Mouse (Mus musculus) liver, embryonic 12.5 days (tissue): ENCODE data around the gene Pcnt. TPM values are rescaled to one million over a fixed set of nuclear protein-coding genes. Genes with fewer than 3 reads are reported as not detected.

ENCODE experiments used
- ATAC-seq: fragments of 200-750 bp; cut with Nextera tagmentation; 2 replicates; pipeline ENCODE4 v1.8.0; 2017; ENCODE audit warnings: moderate number of reproducible peaks, mild to moderate bottlenecking, moderate library complexity
- H3K27ac ChIP-seq: fragments of 300-500 bp; sonication (generic); 2 replicates; pipeline ENCODE4 v1.5.1; 2016; ENCODE audit warnings: mild to moderate bottlenecking
- H3K27me3 ChIP-seq: fragments of 300-500 bp; sonication (generic); replicated peaks from 2 replicates; pipeline ENCODE4 v1.6.1; 2016; ENCODE audit warnings: mild to moderate bottlenecking, moderate library complexity
- H3K36me3 ChIP-seq: fragments of 300-500 bp; sonication (generic); 2 replicates; pipeline ENCODE4 v1.6.1; 2016; ENCODE audit warnings: mild to moderate bottlenecking, moderate library complexity
- H3K4me1 ChIP-seq: fragments of 300-500 bp; sonication (generic); 2 replicates; pipeline ENCODE4 v1.6.1; 2016
- H3K4me2 ChIP-seq: fragments of 300-500 bp; sonication (generic); 2 replicates; pipeline ENCODE4 v1.6.1; 2016; ENCODE audit warnings: mild to moderate bottlenecking, moderate library complexity
- H3K4me3 ChIP-seq: fragments of 300-500 bp; sonication (generic); 2 replicates; pipeline ENCODE4 v1.5.1; 2016; ENCODE audit warnings: mild to moderate bottlenecking, moderate library complexity
- H3K9ac ChIP-seq: fragments of 300-500 bp; sonication (generic); 2 replicates; pipeline ENCODE4 v1.6.1; 2016; ENCODE audit warnings: mild to moderate bottlenecking, moderate library complexity
- H3K9me3 ChIP-seq: fragments of 300-500 bp; sonication (generic); replicated peaks from 2 replicates; pipeline ENCODE4 v1.6.1; 2016; ENCODE audit warnings: mild to moderate bottlenecking, moderate library complexity
- WGBS: fragments of 180-500 bp; shearing (Covaris S2); methylation state at CpG from one replicate; pipeline ENCODE4 v1.1.7; 2016; ENCODE audit not compliant: insufficient replicate concordance; 5-methylcytosine and 5-hydroxymethylcytosine counted together
- polyA plus RNA-seq: library from polyadenylated mRNA; unstranded; fragments of >200 nt; fragmentation: Nextera tagmentation; extraction: Ambion mirVana; gene quantifications from 2 replicates; pipeline ENCODE4 v1.2.1, GENCODE M21; 2016

The Pcnt gene
- 12.6 and 13.8 TPM in 2 replicates for polyA plus RNA-seq

DNA sequence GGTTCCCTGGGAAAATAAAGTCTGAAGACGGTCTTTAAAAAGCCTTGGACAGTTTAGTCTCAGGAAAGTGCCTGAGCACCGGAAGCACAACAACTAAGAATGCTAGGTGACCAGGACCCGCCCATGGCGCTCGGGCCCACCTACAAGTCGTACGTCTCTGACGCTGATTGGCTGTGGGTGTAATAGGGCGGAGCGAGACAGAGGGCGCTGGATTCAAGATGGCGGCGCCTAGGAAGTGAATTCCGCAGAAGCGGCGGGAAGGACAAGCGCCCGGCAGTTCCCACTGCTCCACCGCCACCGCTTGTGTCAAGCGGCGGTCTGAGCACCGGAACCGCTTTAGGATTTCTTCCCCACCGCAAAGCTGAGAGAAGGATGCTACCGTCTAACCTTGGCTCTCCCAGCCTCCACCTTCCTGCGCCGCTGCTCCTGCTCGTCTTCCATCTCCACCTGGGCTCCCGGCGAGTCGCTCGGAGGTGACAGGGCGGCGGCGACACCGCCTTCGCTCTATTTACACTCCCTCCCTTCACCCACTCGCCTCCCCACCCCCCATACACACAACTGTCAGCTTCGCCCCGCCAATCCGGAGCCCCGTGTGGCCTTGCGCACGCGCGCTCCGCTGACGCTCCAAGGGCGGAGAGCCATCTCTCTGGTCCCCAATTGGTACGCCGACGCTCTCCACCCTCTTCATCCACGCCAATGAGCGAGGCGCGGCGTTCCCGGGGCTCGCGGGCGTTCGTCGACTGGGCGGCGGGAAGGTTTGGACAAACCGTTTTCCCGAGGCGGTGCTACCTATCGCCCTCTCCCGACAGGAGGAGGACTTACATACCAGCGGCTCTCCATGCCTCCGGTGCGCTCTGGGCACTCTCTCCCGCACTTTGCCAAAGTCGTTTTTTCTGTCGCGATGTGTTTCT, at the start of gene Pcnt:
Pcnt (minus strand) TSS at position 609 of the 911 bp plus-strand sequence.
- WGBS = under 1% methylated on average over 77 of the region's 78 CpGs
- peak within 1 kb of the TSS; percentile 86 for H3K4me2 ChIP-seq
- H3K9me3 ChIP-seq = no peaks in the 10 kb centered on the region
- H3K27me3 ChIP-seq = no peaks in the 10 kb centered on the region
- ATAC-seq = peak; percentile 98
- peak within 1 kb of the TSS; percentile 99 for H3K27ac ChIP-seq
- H3K4me3 ChIP-seq = peak within 1 kb of the TSS; percentile 89
- H3K9ac ChIP-seq = peak within 1 kb of the TSS; percentile 86
- H3K4me1 ChIP-seq = peaks cover 57% of the 10 kb centered on the region
- H3K36me3 ChIP-seq = peaks cover 39% of the 10 kb centered on the region

- Histone ChIP-seq H3K27ac (no peak overlapping the region), H3K4me2 (no peak overlapping the region), H3K9ac (no peak overlapping the region), H3K9me3 (no peaks in the 10 kb centered on the region), H3K4me3 (no peak overlapping the region), H3K27me3 (no peaks in the 10 kb centered on the region), H3K36me3 (peaks cover 92% of the 10 kb centered on the region), H3K4me1 (peaks cover 37% of the 10 kb centered on the region)
- no peak for ATAC-seq
- WGBS = 65% methylated on average over 15 of the region's 15 CpGs
These were observed 46.6 kb upstream of the Pcnt start for GRCm38 (mm10) chr10:76489205-76489604.

GRCm38 (mm10) chr10:76488265-76488664, 45.7 kb upstream of the Pcnt start:
- peak; percentile 84 for ATAC-seq
- Histone ChIP-seq H3K36me3 (peaks cover 92% of the 10 kb centered on the region), H3K4me2 (peak overlapping the region; percentile 22; the same call in 1 of the 2 replicates), H3K9ac (no peak overlapping the region), H3K27ac (peak overlapping the region; percentile 73), H3K4me3 (no peak overlapping the region), H3K4me1 (peaks cover 27% of the 10 kb centered on the region), H3K9me3 (no peaks in the 10 kb centered on the region), H3K27me3 (no peaks in the 10 kb centered on the region)
- 28% methylated on average over 8 of the region's 8 CpGs for WGBS

- Histone ChIP-seq H3K4me2 (no peak overlapping the region), H3K9me3 (no peaks in the 10 kb centered on the region), H3K4me1 (peaks cover 20% of the 10 kb centered on the region), H3K36me3 (peaks cover 99% of the 10 kb centered on the region), H3K27ac (peak overlapping the region; percentile 13; the same call in 1 of the 2 replicates), H3K4me3 (no peak overlapping the region), H3K27me3 (no peaks in the 10 kb centered on the region), H3K9ac (no peak overlapping the region)
- no peak for ATAC-seq
- WGBS = 56% methylated on average over 2 of the region's 2 CpGs
These were observed 43.7 kb upstream of the Pcnt start for GRCm38 (mm10) chr10:76486302-76486701.

- no peaks in the 10 kb centered on the region for H3K4me1 ChIP-seq
- WGBS = 74% methylated on average over 6 of the region's 6 CpGs
- H3K4me3 ChIP-seq = no peak overlapping the region
- H3K9ac ChIP-seq = no peak overlapping the region
- peaks cover 98% of the 10 kb centered on the region for H3K36me3 ChIP-seq
- H3K27ac ChIP-seq = no peak overlapping the region
- no peak overlapping the region for H3K4me2 ChIP-seq
- H3K9me3 ChIP-seq = no peaks in the 10 kb centered on the region
- H3K27me3 ChIP-seq = no peaks in the 10 kb centered on the region
- no peak for ATAC-seq
These were observed 38.9 kb upstream of the Pcnt start for GRCm38 (mm10) chr10:76481480-76481879.

DNA sequence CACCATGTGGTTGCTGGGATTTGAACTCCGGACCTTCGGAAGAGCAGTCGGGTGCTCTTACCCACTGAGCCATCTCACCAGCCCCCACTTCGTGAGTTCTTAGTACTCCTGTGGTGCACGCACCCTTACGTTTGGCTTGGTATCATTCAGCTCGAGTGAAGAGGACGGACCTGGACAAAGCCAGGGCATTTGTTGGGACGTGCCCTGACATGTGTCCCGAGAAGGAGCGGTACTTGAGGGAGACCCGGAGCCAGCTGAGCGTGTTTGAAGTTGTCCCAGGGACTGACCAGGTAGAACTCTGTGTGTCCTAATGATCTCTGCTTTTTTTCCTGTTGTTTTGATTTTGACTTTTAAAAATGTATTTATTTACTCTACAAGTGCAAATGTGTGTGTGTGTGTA, 38.3 kb upstream of the Pcnt start:
- Histone ChIP-seq H3K9ac (no peak overlapping the region), H3K27me3 (no peaks in the 10 kb centered on the region), H3K9me3 (no peaks in the 10 kb centered on the region), H3K36me3 (peaks cover 98% of the 10 kb centered on the region), H3K4me1 (no peaks in the 10 kb centered on the region), H3K4me2 (no peak overlapping the region), H3K27ac (no peak overlapping the region), H3K4me3 (no peak overlapping the region)
- no peak for ATAC-seq
- WGBS = 89% methylated on average over 13 of the region's 13 CpGs

DNA sequence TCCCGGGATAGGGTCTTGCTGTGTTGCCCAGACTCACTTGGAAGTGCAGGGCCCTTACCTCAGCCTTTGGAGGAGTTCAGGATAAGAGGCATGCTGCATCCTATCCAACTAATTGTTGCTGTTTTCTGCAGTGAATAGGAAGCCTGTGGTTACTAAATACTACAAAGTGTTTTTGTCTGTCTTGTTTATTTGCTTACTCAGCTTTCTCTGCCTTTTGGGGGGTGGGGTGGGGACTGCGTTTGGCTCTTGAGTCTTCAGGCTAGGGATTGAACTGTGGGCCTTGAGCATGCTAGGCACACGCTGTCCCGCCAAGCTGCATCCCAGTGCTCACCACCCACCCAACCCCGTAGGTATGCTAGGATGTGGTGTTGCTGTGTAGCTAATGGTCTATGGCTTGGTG, 31.2 kb upstream of the Pcnt start:
- Histone ChIP-seq H3K4me2 (no peak overlapping the region), H3K36me3 (peaks cover 86% of the 10 kb centered on the region), H3K9me3 (no peaks in the 10 kb centered on the region), H3K27me3 (no peaks in the 10 kb centered on the region), H3K4me1 (peaks cover 24% of the 10 kb centered on the region; the same call in 1 of the 2 replicates), H3K4me3 (no peak overlapping the region), H3K9ac (no peak overlapping the region), H3K27ac (no peak overlapping the region)
- WGBS = 86% methylated on average over 5 of the region's 5 CpGs
- no peak for ATAC-seq

- H3K27me3 ChIP-seq = no peaks in the 10 kb centered on the region
- H3K9me3 ChIP-seq = no peaks in the 10 kb centered on the region
- 1% methylated on average over 55 of the region's 55 CpGs for WGBS
- H3K4me2 ChIP-seq = peak within 1 kb of the TSS; percentile 69
- peak within 1 kb of the TSS; percentile 78 for H3K9ac ChIP-seq
- peak within 1 kb of the TSS; percentile 80 for H3K4me3 ChIP-seq
- H3K4me1 ChIP-seq = peaks cover 26% of the 10 kb centered on the region
- H3K36me3 ChIP-seq = peaks cover 58% of the 10 kb centered on the region
- ATAC-seq = peak; percentile 97
- H3K27ac ChIP-seq = peak within 1 kb of the TSS; percentile 95
These were observed 25.9 kb upstream of the Pcnt start, which contains the start of the genes Mcm3ap and Ybey for GRCm38 (mm10) chr10:76468203-76469162. Mcm3ap (plus strand) TSS chr10:76468927. Ybey (minus strand) TSS chr10:76469114.

DNA sequence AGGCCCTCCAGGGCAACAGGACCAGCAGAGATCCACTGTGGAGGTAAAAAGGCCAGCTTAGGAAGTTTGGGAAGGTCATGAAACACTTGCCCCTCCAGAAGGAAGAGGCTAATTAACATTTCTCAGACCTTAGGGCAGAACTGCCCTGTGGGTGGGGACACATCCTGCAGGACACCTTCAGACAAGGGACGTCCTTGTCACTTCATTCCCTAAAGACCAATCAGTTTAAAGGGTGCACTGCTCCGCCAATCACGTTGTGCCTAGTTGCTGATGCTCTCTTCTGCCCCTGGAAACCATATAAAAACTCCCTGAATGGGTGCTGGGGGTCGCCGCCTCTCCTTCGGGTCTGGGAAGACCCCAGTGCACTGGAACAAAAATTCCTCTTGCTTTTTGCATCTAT, 20.1 kb upstream of the Pcnt start:
- no peaks in the 10 kb centered on the region for H3K27me3 ChIP-seq
- ATAC-seq = no peak
- H3K9me3 ChIP-seq = peaks cover 16% of the 10 kb centered on the region
- no peak overlapping the region for H3K9ac ChIP-seq
- no peak overlapping the region for H3K4me2 ChIP-seq
- peaks cover 3% of the 10 kb centered on the region for H3K4me1 ChIP-seq
- H3K27ac ChIP-seq = no peak overlapping the region
- peaks cover 39% of the 10 kb centered on the region for H3K36me3 ChIP-seq
- H3K4me3 ChIP-seq = no peak overlapping the region
- WGBS = 81% methylated on average over 6 of the region's 6 CpGs

DNA sequence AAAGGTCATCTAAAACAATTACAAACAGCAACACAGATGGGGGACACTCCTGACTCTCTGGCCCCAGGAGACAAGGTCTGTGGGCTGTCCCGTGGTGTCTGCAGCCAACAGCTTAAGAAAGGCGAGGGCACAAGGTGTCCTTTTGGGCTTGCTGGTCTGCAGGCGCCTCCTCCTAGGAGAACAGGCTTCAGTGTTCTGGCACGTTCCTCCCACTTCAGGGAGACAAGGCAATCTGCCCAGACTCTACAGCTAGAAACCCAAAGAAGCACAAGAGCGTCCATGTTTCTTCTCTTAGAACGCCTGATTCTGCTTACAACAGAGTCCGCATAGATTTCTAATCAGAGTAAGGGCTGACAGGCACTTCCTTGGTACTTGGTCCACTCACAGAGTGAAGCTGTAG, 19.7 kb upstream of the Pcnt start:
- H3K36me3 ChIP-seq = peaks cover 39% of the 10 kb centered on the region
- H3K9me3 ChIP-seq = peaks cover 16% of the 10 kb centered on the region
- WGBS = 83% methylated on average over 7 of the region's 7 CpGs
- H3K4me2 ChIP-seq = no peak overlapping the region
- H3K27me3 ChIP-seq = no peaks in the 10 kb centered on the region
- no peak for ATAC-seq
- H3K9ac ChIP-seq = no peak overlapping the region
- H3K4me1 ChIP-seq = no peaks in the 10 kb centered on the region
- H3K27ac ChIP-seq = no peak overlapping the region
- H3K4me3 ChIP-seq = no peak overlapping the region

- 66% methylated on average over 1 of the region's 1 CpGs for WGBS
- Histone ChIP-seq H3K9me3 (peaks cover 16% of the 10 kb centered on the region), H3K9ac (no peak overlapping the region), H3K27me3 (no peaks in the 10 kb centered on the region), H3K27ac (no peak overlapping the region), H3K4me1 (no peaks in the 10 kb centered on the region), H3K4me3 (no peak overlapping the region), H3K4me2 (no peak overlapping the region), H3K36me3 (peaks cover 37% of the 10 kb centered on the region)
- ATAC-seq = no peak
These were observed 18.7 kb upstream of the Pcnt start for GRCm38 (mm10) chr10:76461255-76461654.
